Mouse (Mus musculus) limb, embryonic 13.5 days (tissue): ENCODE data around the gene Ptger4. TPM values are rescaled to one million over a fixed set of nuclear protein-coding genes. Genes with fewer than 3 reads are reported as not detected.
"Not testable (repeated sequence)": the region's sequence is repeated elsewhere in the genome, so short reads cannot be mapped to it uniquely, and the experiment has no call there.

Source experiments
- ATAC-seq: fragments of 200-750 bp; cut with Nextera tagmentation; 2 replicates; pipeline ENCODE4 v1.8.0; 2017; ENCODE audit warnings: low read depth, moderate number of reproducible peaks, moderate TSS enrichment; ENCODE audit not compliant: low FRiP score
- H3K27ac ChIP-seq: fragments of 300-500 bp; sonication (generic); 2 replicates; pipeline ENCODE4 v1.5.1; 2015; ENCODE audit warnings: inconsistent platforms, mild to moderate bottlenecking, moderate library complexity
- H3K27me3 ChIP-seq: fragments of 300-500 bp; sonication (generic); 2 replicates; pipeline ENCODE4 v1.6.1; 2015; ENCODE audit warnings: mild to moderate bottlenecking, inconsistent platforms
- H3K36me3 ChIP-seq: fragments of 300-500 bp; sonication (generic); 2 replicates; pipeline ENCODE4 v1.6.1; 2015; ENCODE audit warnings: inconsistent platforms, mild to moderate bottlenecking, moderate library complexity
- H3K4me1 ChIP-seq: fragments of 300-500 bp; sonication (generic); 2 replicates; pipeline ENCODE4 v1.6.1; 2015; ENCODE audit warnings: inconsistent platforms
- H3K4me2 ChIP-seq: fragments of 300-500 bp; sonication (generic); replicated peaks from 2 replicates; pipeline ENCODE4 v1.6.1; 2015; ENCODE audit warnings: inconsistent platforms, mild to moderate bottlenecking, moderate library complexity
- H3K4me3 ChIP-seq: fragments of 300-500 bp; sonication (generic); 2 replicates; pipeline ENCODE4 v1.5.1; 2015; ENCODE audit warnings: moderate library complexity, mild to moderate bottlenecking, inconsistent platforms
- H3K9ac ChIP-seq: fragments of 300-500 bp; sonication (generic); 2 replicates; pipeline ENCODE4 v1.6.1; 2015; ENCODE audit warnings: mild to moderate bottlenecking, inconsistent platforms
- H3K9me3 ChIP-seq: fragments of 300-500 bp; sonication (generic); 2 replicates; pipeline ENCODE4 v1.6.1; 2016; ENCODE audit warnings: inconsistent platforms
- WGBS: fragments of 180-500 bp; shearing (Covaris S2); methylation state at CpG from one replicate; pipeline ENCODE4 v1.1.7; 2015; 5-methylcytosine and 5-hydroxymethylcytosine counted together
- polyA plus RNA-seq: library from polyadenylated mRNA; unstranded; fragments of >200 nt; fragmentation: Nextera tagmentation; extraction: Ambion mirVana; gene quantifications from 2 replicates; pipeline ENCODE4 v1.2.1, GENCODE M21; 2015

Ptger4 gene
- polyA plus RNA-seq, 1 experiment from 2014 or later = 4.4 TPM

DNA sequence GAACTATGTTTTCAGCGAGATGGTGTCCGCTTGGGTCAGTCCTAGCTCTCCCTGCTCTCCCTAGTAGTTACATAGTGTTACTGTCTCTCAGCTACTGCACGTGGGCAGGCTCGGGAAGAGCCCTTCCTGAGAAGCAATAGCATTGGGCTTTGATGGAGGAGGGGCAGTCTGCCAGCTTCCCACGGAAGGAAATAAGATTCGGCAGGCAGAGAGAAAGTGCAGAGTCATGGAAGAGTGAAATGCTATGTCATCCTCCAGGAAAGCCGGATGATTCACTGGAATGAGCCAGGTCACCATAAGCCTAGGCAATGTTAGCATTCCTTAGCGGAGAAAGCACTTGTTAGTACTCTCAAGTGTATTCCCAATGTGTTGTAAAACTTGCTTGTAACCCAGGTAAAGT is 8.5 kb downstream of the Ptger4 start:
- H3K4me1 ChIP-seq = peaks cover 11% of the 10 kb centered on the region; the same call in 1 of the 2 replicates
- H3K9ac ChIP-seq = no peak overlapping the region
- no peak overlapping the region for H3K4me3 ChIP-seq
- no peaks in the 10 kb centered on the region for H3K9me3 ChIP-seq
- no peak overlapping the region; the same call in 1 of the 2 replicates for H3K4me2 ChIP-seq
- 27% methylated on average over 8 of the region's 8 CpGs for WGBS
- H3K36me3 ChIP-seq = no peaks in the 10 kb centered on the region
- no peaks in the 10 kb centered on the region for H3K27me3 ChIP-seq
- no peak overlapping the region for H3K27ac ChIP-seq
- ATAC-seq = no peak

DNA sequence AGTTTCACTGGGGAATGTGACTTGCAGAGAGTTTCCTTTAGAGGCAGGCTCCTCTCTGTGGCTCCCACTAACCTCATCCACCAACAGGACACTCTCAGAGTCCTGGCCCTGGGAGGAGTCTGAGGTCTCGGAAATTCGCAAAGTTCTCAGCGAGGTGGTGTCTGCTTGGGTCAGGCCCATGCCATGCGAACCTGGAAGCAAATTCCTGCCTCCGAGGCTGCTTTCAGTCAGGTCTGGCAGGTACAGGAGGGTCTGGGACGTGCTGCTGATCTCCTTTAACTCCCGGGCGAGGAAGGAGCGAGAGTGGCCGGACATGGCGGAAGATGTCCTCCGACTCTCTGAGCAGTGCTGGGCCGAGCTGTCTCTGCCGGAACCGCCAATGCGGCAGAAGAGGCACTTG is 9.3 kb downstream of the Ptger4 start:
- ATAC-seq = no peak
- H3K4me3 ChIP-seq = no peak overlapping the region

GRCm38 (mm10) chr15:5230746-5231145 is 13.2 kb downstream of the Ptger4 start:
- 82% methylated on average over 10 of the region's 10 CpGs for WGBS
- H3K4me3 ChIP-seq, H3K4me2 ChIP-seq, H3K27ac ChIP-seq, H3K27me3 ChIP-seq, ATAC-seq, H3K4me1 ChIP-seq, H3K36me3 ChIP-seq, H3K9ac ChIP-seq, H3K9me3 ChIP-seq: not testable (repeated sequence)

More for the DNA sequence above, 9.3 kb downstream of the Ptger4 start:
- H3K4me1 ChIP-seq = peaks cover 7% of the 10 kb centered on the region; the same call in 1 of the 2 replicates
- 83% methylated on average over 16 of the region's 16 CpGs for WGBS
- no peak overlapping the region for H3K4me2 ChIP-seq
- no peak overlapping the region for H3K27ac ChIP-seq
- no peaks in the 10 kb centered on the region for H3K9me3 ChIP-seq
- no peaks in the 10 kb centered on the region for H3K36me3 ChIP-seq
- no peaks in the 10 kb centered on the region for H3K27me3 ChIP-seq
- H3K9ac ChIP-seq = no peak overlapping the region

GRCm38 (mm10) chr15:5220491-5220890 is 23.5 kb downstream of the Ptger4 start:
- 90% methylated on average over 6 of the region's 6 CpGs for WGBS
- ATAC-seq = no peak
- H3K36me3 ChIP-seq = peaks cover 18% of the 10 kb centered on the region
- H3K4me3 ChIP-seq = no peak overlapping the region
- no peak overlapping the region for H3K27ac ChIP-seq
- no peaks in the 10 kb centered on the region for H3K4me1 ChIP-seq
- H3K9me3 ChIP-seq = no peaks in the 10 kb centered on the region
- H3K9ac ChIP-seq = no peak overlapping the region
- H3K27me3 ChIP-seq = no peaks in the 10 kb centered on the region
- H3K4me2 ChIP-seq = no peak overlapping the region

GRCm38 (mm10) chr15:5209116-5209515 is 34.9 kb downstream of the Ptger4 start:
- Histone ChIP-seq H3K4me3 (no peak overlapping the region), H3K4me2 (no peak overlapping the region), H3K27ac (no peak overlapping the region), H3K27me3 (no peaks in the 10 kb centered on the region), H3K9ac (no peak overlapping the region), H3K4me1 (peaks cover 14% of the 10 kb centered on the region; the same call in 1 of the 2 replicates), H3K36me3 (peaks cover 14% of the 10 kb centered on the region), H3K9me3 (no peaks in the 10 kb centered on the region)
- 94% methylated on average over 3 of the region's 3 CpGs for whole genome bisulfite sequencing
- no peak for ATAC-seq

GRCm38 (mm10) chr15:5205222-5205621 is 38.8 kb downstream of the Ptger4 start:
- ATAC-seq = no peak
- H3K9ac ChIP-seq = no peak overlapping the region
- no peak overlapping the region for H3K4me3 ChIP-seq
- peaks cover 5% of the 10 kb centered on the region for H3K36me3 ChIP-seq
- H3K9me3 ChIP-seq = no peaks in the 10 kb centered on the region
- H3K4me1 ChIP-seq = peaks cover 14% of the 10 kb centered on the region; the same call in 1 of the 2 replicates
- no peak overlapping the region for H3K27ac ChIP-seq
- no peaks in the 10 kb centered on the region for H3K27me3 ChIP-seq
- H3K4me2 ChIP-seq = no peak overlapping the region
- 73% methylated on average over 9 of the region's 9 CpGs for WGBS

GRCm38 (mm10) chr15:5196691-5197090 is 47.3 kb downstream of the Ptger4 start:
- H3K27ac ChIP-seq = no peak overlapping the region
- ATAC-seq = no peak
- no peaks in the 10 kb centered on the region for H3K27me3 ChIP-seq
- H3K9me3 ChIP-seq = no peaks in the 10 kb centered on the region
- H3K36me3 ChIP-seq = peaks cover 15% of the 10 kb centered on the region
- H3K4me2 ChIP-seq = no peak overlapping the region
- no peak overlapping the region for H3K9ac ChIP-seq
- no peak overlapping the region for H3K4me3 ChIP-seq
- 67% methylated on average over 4 of the region's 4 CpGs for WGBS
- 0 out of 2 replicates have a peak, but pooled peaks cover 2% of the 10 kb centered on the region for H3K4me1 ChIP-seq

DNA sequence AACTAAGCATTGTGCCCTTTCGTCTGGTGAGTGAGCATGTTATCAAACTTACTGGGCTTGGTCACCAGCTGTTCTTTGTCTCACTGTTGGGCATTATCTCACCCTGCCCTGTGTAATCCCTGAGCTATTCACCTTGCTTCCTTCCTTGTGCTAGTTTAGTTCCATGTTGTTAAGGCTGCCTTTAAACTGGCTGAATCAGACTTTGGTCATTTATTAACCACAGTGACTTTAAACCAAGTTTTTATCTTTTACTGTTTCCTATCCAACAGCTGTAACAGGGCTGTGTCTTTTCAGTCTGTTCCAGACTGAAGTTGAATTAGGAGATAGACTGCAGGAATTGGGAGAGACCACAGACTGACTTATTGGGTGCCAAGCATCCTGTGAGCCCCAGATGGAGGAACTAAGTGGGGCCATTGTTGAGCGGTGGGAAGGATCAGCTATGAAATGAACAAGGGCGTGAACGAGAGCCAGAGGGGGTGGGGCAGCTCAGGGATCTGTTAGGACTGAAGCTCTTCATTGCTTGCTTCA is 47.9 kb downstream of the Ptger4 start:
- Histone ChIP-seq H3K4me1 (0 out of 2 replicates have a peak, but pooled peaks cover 2% of the 10 kb centered on the region), H3K36me3 (peaks cover 21% of the 10 kb centered on the region), H3K4me2 (no peak overlapping the region), H3K27ac (no peak overlapping the region), H3K9ac (no peak overlapping the region), H3K9me3 (no peaks in the 10 kb centered on the region), H3K4me3 (no peak overlapping the region), H3K27me3 (no peaks in the 10 kb centered on the region)
- WGBS = 65% methylated on average over 4 of the region's 4 CpGs
- no peak for ATAC-seq

GRCm38 (mm10) chr15:5194931-5195330 is 49.1 kb downstream of the Ptger4 start:
- no peak overlapping the region for H3K4me2 ChIP-seq
- no peaks in the 10 kb centered on the region for H3K9me3 ChIP-seq
- H3K36me3 ChIP-seq = peaks cover 28% of the 10 kb centered on the region
- no peaks in the 10 kb centered on the region for H3K27me3 ChIP-seq
- no peak overlapping the region for H3K27ac ChIP-seq
- 89% methylated on average over 9 of the region's 9 CpGs for WGBS
- ATAC-seq = no peak
- H3K9ac ChIP-seq = no peak overlapping the region
- 0 out of 2 replicates have a peak, but pooled peaks cover 2% of the 10 kb centered on the region for H3K4me1 ChIP-seq
- H3K4me3 ChIP-seq = no peak overlapping the region

DNA sequence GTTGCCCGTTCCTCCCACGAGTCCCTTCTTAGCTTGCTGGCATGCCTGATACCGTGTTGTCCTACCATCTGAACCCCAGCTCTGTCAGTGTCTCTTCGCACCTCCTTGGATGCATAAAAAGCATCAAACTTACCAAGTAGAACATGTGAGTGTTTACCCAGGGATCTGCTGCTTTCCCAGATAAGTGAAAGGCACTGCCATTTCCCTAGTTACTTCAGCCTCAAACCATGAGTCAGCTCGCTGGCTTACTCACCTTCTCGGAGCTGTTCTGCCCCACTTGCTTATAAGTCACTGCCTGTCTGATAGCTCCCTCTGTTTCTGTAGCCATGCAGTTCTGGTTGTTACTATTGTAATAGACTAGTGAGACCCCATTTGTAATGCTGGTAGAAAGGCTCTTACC is 49.5 kb downstream of the Ptger4 start:
- Histone ChIP-seq H3K36me3 (peaks cover 30% of the 10 kb centered on the region), H3K4me3 (no peak overlapping the region), H3K9ac (no peak overlapping the region), H3K27me3 (no peaks in the 10 kb centered on the region), H3K27ac (no peak overlapping the region), H3K4me2 (no peak overlapping the region), H3K9me3 (no peaks in the 10 kb centered on the region), H3K4me1 (0 out of 2 replicates have a peak, but pooled peaks cover 2% of the 10 kb centered on the region)
- no peak for ATAC-seq
- 91% methylated on average over 6 of the region's 6 CpGs for WGBS

GRCm38 (mm10) chr15:5193833-5194232 is 50.2 kb downstream of the Ptger4 start:
- WGBS = 77% methylated on average over 3 of the region's 3 CpGs
- H3K36me3 ChIP-seq = peaks cover 30% of the 10 kb centered on the region
- no peak for ATAC-seq

GRCm38 (mm10) chr15:5189504-5190093 is 54.4 kb downstream of the Ptger4 start:
- H3K27me3 ChIP-seq = no peaks in the 10 kb centered on the region
- H3K9ac ChIP-seq = no peak overlapping the region
- H3K4me3 ChIP-seq = no peak overlapping the region
- no peaks in the 10 kb centered on the region for H3K9me3 ChIP-seq
- H3K4me1 ChIP-seq = peaks cover 9% of the 10 kb centered on the region
- no peak overlapping the region for H3K4me2 ChIP-seq
- no peak for ATAC-seq
- 72% methylated on average over 10 of the region's 10 CpGs for whole genome bisulfite sequencing
- no peak overlapping the region for H3K27ac ChIP-seq
- peaks cover 30% of the 10 kb centered on the region for H3K36me3 ChIP-seq

More at GRCm38 (mm10) chr15:5193833-5194232, 50.2 kb downstream of the Ptger4 start:
- Histone ChIP-seq H3K4me2 (no peak overlapping the region), H3K9ac (no peak overlapping the region), H3K4me1 (0 out of 2 replicates have a peak, but pooled peaks cover 2% of the 10 kb centered on the region), H3K27ac (no peak overlapping the region), H3K9me3 (no peaks in the 10 kb centered on the region), H3K4me3 (no peak overlapping the region), H3K27me3 (no peaks in the 10 kb centered on the region)

DNA sequence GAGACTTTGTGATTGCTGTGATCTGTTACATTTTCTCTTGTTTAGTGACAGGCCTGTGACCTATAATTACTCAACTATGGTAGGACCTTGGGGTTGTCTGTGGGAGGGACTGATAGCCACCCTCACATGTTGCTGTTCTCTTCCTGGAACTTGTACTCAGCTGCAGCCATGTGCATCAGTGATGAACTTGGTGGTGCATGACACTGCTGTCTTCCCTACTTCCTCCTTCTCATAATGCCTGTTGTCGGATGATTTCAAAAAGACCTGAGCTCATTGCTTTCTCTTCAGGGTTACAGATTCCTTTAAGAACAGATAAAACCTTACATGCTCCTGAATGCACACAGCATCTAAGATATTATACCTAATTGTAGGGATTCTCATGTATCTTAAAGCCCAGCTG is 56.0 kb downstream of the Ptger4 start:
- Histone ChIP-seq H3K27ac (no peak overlapping the region), H3K36me3 (peaks cover 25% of the 10 kb centered on the region)

More for the DNA sequence above, 56.0 kb downstream of the Ptger4 start:
- H3K4me1 ChIP-seq = peaks cover 14% of the 10 kb centered on the region
- WGBS = 93% methylated on average over 1 of the region's 1 CpGs
- no peaks in the 10 kb centered on the region for H3K27me3 ChIP-seq
- H3K4me3 ChIP-seq = no peak overlapping the region
- no peak for ATAC-seq
- no peak overlapping the region for H3K4me2 ChIP-seq
- H3K9me3 ChIP-seq = no peaks in the 10 kb centered on the region
- no peak overlapping the region for H3K9ac ChIP-seq
